Mouse (Mus musculus) stomach, embryonic 15.5 days (tissue): ENCODE measurements at regions not wholly inside any gene's neighbourhood (a gene's known extent, or its start where the extent isn't known, plus 50 kb on each side); places are given as distances from the start of the nearest gene placed in this dataset.

Experiments used
- ATAC-seq: fragments of 200-750 bp; cut with Nextera tagmentation; 2 replicates; pipeline ENCODE4 v1.8.0; 2017; ENCODE audit warnings: low read depth, moderate number of reproducible peaks, moderate TSS enrichment; ENCODE audit not compliant: insufficient read depth, low FRiP score
- H3K27ac ChIP-seq: fragments of 300-500 bp; sonication (generic); 2 replicates; pipeline ENCODE4 v1.5.1; 2015; ENCODE audit warnings: mild to moderate bottlenecking, inconsistent platforms
- H3K27me3 ChIP-seq: fragments of 300-500 bp; sonication (generic); replicated peaks from 2 replicates; pipeline ENCODE4 v1.6.1; 2015; ENCODE audit warnings: inconsistent platforms
- H3K36me3 ChIP-seq: fragments of 300-500 bp; sonication (generic); 2 replicates; pipeline ENCODE4 v1.6.1; 2015; ENCODE audit warnings: inconsistent platforms
- H3K4me1 ChIP-seq: fragments of 300-500 bp; sonication (generic); 2 replicates; pipeline ENCODE4 v1.6.1; 2015; ENCODE audit warnings: inconsistent platforms
- H3K4me2 ChIP-seq: fragments of 300-500 bp; sonication (generic); 2 replicates; pipeline ENCODE4 v1.6.1; 2015; ENCODE audit warnings: mild to moderate bottlenecking, inconsistent platforms
- H3K4me3 ChIP-seq: fragments of 300-500 bp; sonication (generic); replicated peaks from 2 replicates; pipeline ENCODE4 v1.5.1; 2015; ENCODE audit warnings: inconsistent platforms
- H3K9ac ChIP-seq: fragments of 300-500 bp; sonication (generic); 2 replicates; pipeline ENCODE4 v1.6.1; 2015; ENCODE audit warnings: inconsistent platforms
- H3K9me3 ChIP-seq: fragments of 300-500 bp; sonication (generic); 2 replicates; pipeline ENCODE4 v1.6.1; 2016; ENCODE audit warnings: inconsistent platforms
- WGBS: fragments of 180-500 bp; shearing (Covaris S2); methylation state at CpG from one replicate; pipeline ENCODE4 v1.1.7; 2015; 5-methylcytosine and 5-hydroxymethylcytosine counted together

GRCm38 (mm10) chr7:128834894-128835293 lies 90.2 kb downstream of the Sec23ip start:
- H3K4me1 ChIP-seq, result no peaks in the 10 kb centered on the region
- H3K4me2 ChIP-seq, result no peak overlapping the region
- ATAC-seq, result no peak
- no peaks in the 10 kb centered on the region for H3K27me3 ChIP-seq
- H3K27ac ChIP-seq, result no peak overlapping the region
- H3K4me3 ChIP-seq, result no peak overlapping the region
- 49% methylated on average over 7 of the region's 7 CpGs for WGBS
- no peaks in the 10 kb centered on the region for H3K9me3 ChIP-seq
- no peak overlapping the region for H3K9ac ChIP-seq
- H3K36me3 ChIP-seq, result no peaks in the 10 kb centered on the region

- H3K9me3 ChIP-seq, result no peaks in the 10 kb centered on the region
- 69% methylated on average over 6 of the region's 6 CpGs for WGBS
- H3K4me3 ChIP-seq, result no peak overlapping the region
- no peaks in the 10 kb centered on the region for H3K4me1 ChIP-seq
- H3K36me3 ChIP-seq, result no peaks in the 10 kb centered on the region
- no peak overlapping the region for H3K27ac ChIP-seq
- H3K9ac ChIP-seq, result no peak overlapping the region
- no peak for ATAC-seq
- H3K27me3 ChIP-seq, result no peaks in the 10 kb centered on the region
- H3K4me2 ChIP-seq, result no peak overlapping the region
These were observed 91.7 kb downstream of the Sec23ip start for GRCm38 (mm10) chr7:128836435-128836834.

- H3K4me3 ChIP-seq, result no peak overlapping the region
- no peak for ATAC-seq
- no peak overlapping the region for H3K4me2 ChIP-seq
- no peak overlapping the region for H3K9ac ChIP-seq
- H3K9me3 ChIP-seq, result no peaks in the 10 kb centered on the region
- WGBS, result 92% methylated on average over 10 of the region's 10 CpGs
- H3K27me3 ChIP-seq, result no peaks in the 10 kb centered on the region
- H3K36me3 ChIP-seq, result no peaks in the 10 kb centered on the region
- no peaks in the 10 kb centered on the region for H3K4me1 ChIP-seq
- no peak overlapping the region for H3K27ac ChIP-seq
These were observed 97.8 kb downstream of the Sec23ip start for GRCm38 (mm10) chr7:128842561-128842960.

- no peak overlapping the region for H3K4me3 ChIP-seq
- no peak overlapping the region for H3K27ac ChIP-seq
- no peaks in the 10 kb centered on the region for H3K36me3 ChIP-seq
- no peaks in the 10 kb centered on the region for H3K4me1 ChIP-seq
- no peak overlapping the region for H3K9ac ChIP-seq
- no peaks in the 10 kb centered on the region for H3K9me3 ChIP-seq
- H3K4me2 ChIP-seq, result no peak overlapping the region
- H3K27me3 ChIP-seq, result no peaks in the 10 kb centered on the region
- no peak for ATAC-seq
- 82% methylated on average over 9 of the region's 9 CpGs for WGBS
These were observed 98.8 kb downstream of the Sec23ip start for GRCm38 (mm10) chr7:128843576-128843975.

- ATAC-seq, result no peak
- Histone ChIP-seq H3K36me3 (no peaks in the 10 kb centered on the region), H3K9me3 (no peaks in the 10 kb centered on the region), H3K4me3 (no peak overlapping the region), H3K9ac (no peak overlapping the region), H3K27me3 (no peaks in the 10 kb centered on the region), H3K4me2 (no peak overlapping the region), H3K27ac (no peak overlapping the region), H3K4me1 (no peaks in the 10 kb centered on the region)
- WGBS, result 64% methylated on average over 3 of the region's 3 CpGs
These were observed 104.5 kb downstream of the Sec23ip start for GRCm38 (mm10) chr7:128849261-128849660.

- Histone ChIP-seq H3K9ac (no peak overlapping the region), H3K9me3 (no peaks in the 10 kb centered on the region), H3K27me3 (no peaks in the 10 kb centered on the region), H3K4me3 (no peak overlapping the region), H3K4me2 (no peak overlapping the region), H3K36me3 (no peaks in the 10 kb centered on the region), H3K4me1 (no peaks in the 10 kb centered on the region), H3K27ac (no peak overlapping the region)
- ATAC-seq, result peak; percentile 60; the same call in 1 of the 2 replicates
- 63% methylated on average over 4 of the region's 4 CpGs for WGBS
These were observed 109.5 kb downstream of the Sec23ip start for GRCm38 (mm10) chr7:128854193-128854592.

- Histone ChIP-seq H3K27ac (no peak overlapping the region), H3K9ac (no peak overlapping the region), H3K9me3 (no peaks in the 10 kb centered on the region), H3K36me3 (no peaks in the 10 kb centered on the region), H3K4me1 (no peaks in the 10 kb centered on the region), H3K4me3 (no peak overlapping the region), H3K4me2 (no peak overlapping the region), H3K27me3 (no peaks in the 10 kb centered on the region)
- ATAC-seq, result peak; percentile 88; the same call in 1 of the 2 replicates
- WGBS, result 57% methylated on average over 18 of the region's 18 CpGs
These were observed 110.1 kb downstream of the Sec23ip start for GRCm38 (mm10) chr7:128854690-128855343.

- no peak overlapping the region for H3K27ac ChIP-seq
- H3K4me2 ChIP-seq, result no peak overlapping the region
- no peak overlapping the region for H3K9ac ChIP-seq
- H3K36me3 ChIP-seq, result no peaks in the 10 kb centered on the region
- H3K4me3 ChIP-seq, result no peak overlapping the region
- no peaks in the 10 kb centered on the region for H3K9me3 ChIP-seq
- no peaks in the 10 kb centered on the region for H3K4me1 ChIP-seq
- H3K27me3 ChIP-seq, result no peaks in the 10 kb centered on the region
- no peak for ATAC-seq
- WGBS, result 7% methylated on average over 3 of the region's 3 CpGs
These were observed 115.4 kb downstream of the Sec23ip start for GRCm38 (mm10) chr7:128860141-128860540.

- ATAC-seq, result no peak
- Histone ChIP-seq H3K36me3 (no peaks in the 10 kb centered on the region), H3K9me3 (no peaks in the 10 kb centered on the region), H3K4me1 (no peaks in the 10 kb centered on the region), H3K27me3 (no peaks in the 10 kb centered on the region), H3K27ac (no peak overlapping the region), H3K9ac (no peak overlapping the region), H3K4me3 (no peak overlapping the region), H3K4me2 (no peak overlapping the region)
- 77% methylated on average over 4 of the region's 4 CpGs for WGBS
These were observed 116.0 kb downstream of the Sec23ip start for GRCm38 (mm10) chr7:128860709-128861108.

GRCm38 (mm10) chr7:128861376-128861775 lies 116.6 kb downstream of the Sec23ip start:
- no peak overlapping the region for H3K4me2 ChIP-seq
- no peaks in the 10 kb centered on the region for H3K27me3 ChIP-seq
- H3K4me1 ChIP-seq, result no peaks in the 10 kb centered on the region
- 86% methylated on average over 8 of the region's 8 CpGs for WGBS
- no peaks in the 10 kb centered on the region for H3K36me3 ChIP-seq
- H3K9me3 ChIP-seq, result no peaks in the 10 kb centered on the region
- ATAC-seq, result no peak
- no peak overlapping the region for H3K9ac ChIP-seq
- H3K4me3 ChIP-seq, result no peak overlapping the region
- H3K27ac ChIP-seq, result no peak overlapping the region

- 78% methylated on average over 2 of the region's 2 CpGs for WGBS
- Histone ChIP-seq H3K36me3 (no peaks in the 10 kb centered on the region), H3K9me3 (no peaks in the 10 kb centered on the region), H3K27ac (no peak overlapping the region), H3K4me3 (no peak overlapping the region), H3K27me3 (no peaks in the 10 kb centered on the region), H3K4me2 (no peak overlapping the region), H3K9ac (no peak overlapping the region), H3K4me1 (no peaks in the 10 kb centered on the region)
- no peak for ATAC-seq
These were observed 124.1 kb downstream of the Sec23ip start for GRCm38 (mm10) chr7:128868799-128869198.

- no peaks in the 10 kb centered on the region for H3K36me3 ChIP-seq
- H3K27me3 ChIP-seq, result no peaks in the 10 kb centered on the region
- no peaks in the 10 kb centered on the region for H3K9me3 ChIP-seq
- no peak overlapping the region for H3K9ac ChIP-seq
- no peak overlapping the region for H3K4me3 ChIP-seq
- H3K27ac ChIP-seq, result no peak overlapping the region
- H3K4me1 ChIP-seq, result no peaks in the 10 kb centered on the region
- no peak for ATAC-seq
- WGBS, result 69% methylated on average over 3 of the region's 3 CpGs
- H3K4me2 ChIP-seq, result no peak overlapping the region
These were observed 139.3 kb downstream of the Sec23ip start for GRCm38 (mm10) chr7:128884015-128884414.

GRCm38 (mm10) chr7:128885551-128885950 lies 140.8 kb downstream of the Sec23ip start:
- no peak for ATAC-seq
- Histone ChIP-seq H3K9me3 (no peaks in the 10 kb centered on the region), H3K4me2 (no peak overlapping the region), H3K4me3 (no peak overlapping the region), H3K4me1 (no peaks in the 10 kb centered on the region), H3K36me3 (no peaks in the 10 kb centered on the region), H3K9ac (no peak overlapping the region), H3K27me3 (no peaks in the 10 kb centered on the region), H3K27ac (no peak overlapping the region)
- 83% methylated on average over 4 of the region's 4 CpGs for WGBS
